Mouse (Mus musculus) hindbrain, postnatal 0 days (tissue): ENCODE measurements around the gene Ier2. TPM values are rescaled to one million over a fixed set of nuclear protein-coding genes. Genes with fewer than 3 reads are reported as not detected.

Experiments
- ATAC-seq: fragments of 200-750 bp; cut with Nextera tagmentation; 2 replicates; pipeline ENCODE4 v1.8.0; 2017; ENCODE audit warnings: mild to moderate bottlenecking, moderate TSS enrichment, moderate library complexity
- DNase-seq: peaks from one replicate; pipeline ENCODE4 v3.0.0-alpha.2; 2015; ENCODE audit warnings: low spot score
- H3K27ac ChIP-seq: fragments of 300-500 bp; sonication (generic); 2 replicates; pipeline ENCODE4 v1.5.1; 2014; ENCODE audit warnings: mild to moderate bottlenecking
- H3K27me3 ChIP-seq: fragments of 300-500 bp; sonication (generic); 2 replicates; pipeline ENCODE4 v1.6.1; 2014; ENCODE audit warnings: low read length, mixed read lengths; ENCODE audit not compliant: insufficient read depth
- H3K36me3 ChIP-seq: fragments of 300-500 bp; sonication (generic); 2 replicates; pipeline ENCODE4 v1.6.1; 2014; ENCODE audit warnings: low read length, mixed read lengths; ENCODE audit not compliant: insufficient read depth
- H3K4me1 ChIP-seq: fragments of 300-500 bp; sonication (generic); 2 replicates; pipeline ENCODE4 v1.6.1; 2014; ENCODE audit warnings: antibody characterized with exemption, low read length, mixed read lengths; ENCODE audit not compliant: insufficient read depth
- H3K4me2 ChIP-seq: fragments of 300-500 bp; sonication (generic); 2 replicates; pipeline ENCODE4 v1.6.1; 2014; ENCODE audit warnings: low read depth, mild to moderate bottlenecking, low read length, moderate library complexity, mixed read lengths
- H3K4me3 ChIP-seq: fragments of 300-500 bp; sonication (generic); 2 replicates; pipeline ENCODE4 v1.5.1; 2014; ENCODE audit warnings: low read length
- H3K9ac ChIP-seq: fragments of 300-500 bp; sonication (generic); replicated peaks from 2 replicates; pipeline ENCODE4 v1.6.1; 2014; ENCODE audit warnings: mild to moderate bottlenecking, low read length, moderate library complexity, mixed read lengths
- H3K9me3 ChIP-seq: fragments of 300-500 bp; sonication (generic); 2 replicates; pipeline ENCODE4 v1.6.1; 2016; ENCODE audit warnings: low read length, mixed read lengths
- CTCF ChIP-seq: IDR thresholded peaks from 2 replicates; pipeline ENCODE4 v1.5.1; 2016; ENCODE audit warnings: antibody characterized with exemption, control low read depth, low read depth
- WGBS: fragments of 180-500 bp; shearing (Covaris S2); extraction: QIAGEN DNeasy Blood & Tissue Kit; methylation state at CpG from one replicate; pipeline ENCODE4 v1.1.7; 2014; 5-methylcytosine and 5-hydroxymethylcytosine counted together
- polyA plus RNA-seq: library from polyadenylated mRNA; unstranded; fragments of >200 nt; fragmentation: Nextera tagmentation; extraction: Ambion mirVana; gene quantifications from 2 replicates; pipeline ENCODE4 v1.2.1, GENCODE M21; 2015
- total RNA-seq: library from RNA; depleted of rRNA; stranded (reverse); fragments of >200 nt; gene quantifications from 2 replicates; pipeline ENCODE4 v1.2.3, GENCODE M21; 2014

Ier2 gene
- total and polyA plus RNA-seq, 2 experiments from 2014 or later: 12.5 to 20.9 TPM

- H3K4me2 ChIP-seq: peak overlapping the region; percentile 67
- H3K36me3 ChIP-seq: no peaks in the 10 kb centered on the region
- peak overlapping the region; percentile 51 for H3K4me3 ChIP-seq
- H3K9me3 ChIP-seq: no peaks in the 10 kb centered on the region
- H3K4me1 ChIP-seq: peaks cover 10% of the 10 kb centered on the region
- H3K27ac ChIP-seq: peak overlapping the region; percentile 85
- DNase-seq (peak; percentile 98), ATAC-seq (peak; percentile 86)
- TF ChIP-seq CTCF: no peak
- H3K27me3 ChIP-seq: no peaks in the 10 kb centered on the region
- peak overlapping the region; percentile 62 for H3K9ac ChIP-seq
- 3% methylated on average over 43 of the region's 43 CpGs for WGBS
Observed at GRCm38 (mm10) chr8:84663483-84664327, 1.1 kb upstream of the Ier2 start.

- peak overlapping the region; percentile 67 for H3K4me2 ChIP-seq
- no peaks in the 10 kb centered on the region for H3K9me3 ChIP-seq
- H3K36me3 ChIP-seq: no peaks in the 10 kb centered on the region
- WGBS: under 1% methylated on average over 61 of the region's 61 CpGs
- no peaks in the 10 kb centered on the region for H3K27me3 ChIP-seq
- H3K4me1 ChIP-seq: peaks cover 10% of the 10 kb centered on the region
- TF ChIP-seq CTCF: no peak
- peak overlapping the region; percentile 67 for H3K4me3 ChIP-seq
- H3K27ac ChIP-seq: peak overlapping the region; percentile 85
- peak overlapping the region; percentile 67 for H3K9ac ChIP-seq
- peak; percentile 38 for DNase-seq
- peak; percentile 2; the same call in 1 of the 2 replicates for ATAC-seq
Observed at GRCm38 (mm10) chr8:84661961-84662571, 586 bp downstream of the Ier2 start.

GRCm38 (mm10) chr8:84661458-84661871 lies 1.2 kb downstream of the Ier2 start:
- Histone ChIP-seq H3K9ac (peak overlapping the region; percentile 67), H3K9me3 (no peaks in the 10 kb centered on the region), H3K4me3 (peak overlapping the region; percentile 67), H3K36me3 (no peaks in the 10 kb centered on the region), H3K4me2 (peak overlapping the region; percentile 67), H3K4me1 (peaks cover 10% of the 10 kb centered on the region), H3K27me3 (no peaks in the 10 kb centered on the region), H3K27ac (peak overlapping the region; percentile 85)
- DNase-seq (peak; percentile 50), ATAC-seq (no peak)
- no peak for TF ChIP-seq CTCF
- WGBS: under 1% methylated on average over 24 of the region's 24 CpGs

- ATAC-seq: no peak
- no peaks in the 10 kb centered on the region for H3K9me3 ChIP-seq
- H3K9ac ChIP-seq: peak overlapping the region; percentile 67
- 5% methylated on average over 20 of the region's 20 CpGs for WGBS
- peaks cover 6% of the 10 kb centered on the region for H3K4me1 ChIP-seq
- peak overlapping the region; percentile 85; the same call in 1 of the 2 replicates for H3K27ac ChIP-seq
- no peak for TF ChIP-seq CTCF
- no peak for DNase-seq
- H3K27me3 ChIP-seq: no peaks in the 10 kb centered on the region
- H3K4me2 ChIP-seq: peak overlapping the region; percentile 67
- peak overlapping the region; percentile 67 for H3K4me3 ChIP-seq
- no peaks in the 10 kb centered on the region for H3K36me3 ChIP-seq
Observed at GRCm38 (mm10) chr8:84660819-84661457, 1.7 kb downstream of the Ier2 start.

DNA sequence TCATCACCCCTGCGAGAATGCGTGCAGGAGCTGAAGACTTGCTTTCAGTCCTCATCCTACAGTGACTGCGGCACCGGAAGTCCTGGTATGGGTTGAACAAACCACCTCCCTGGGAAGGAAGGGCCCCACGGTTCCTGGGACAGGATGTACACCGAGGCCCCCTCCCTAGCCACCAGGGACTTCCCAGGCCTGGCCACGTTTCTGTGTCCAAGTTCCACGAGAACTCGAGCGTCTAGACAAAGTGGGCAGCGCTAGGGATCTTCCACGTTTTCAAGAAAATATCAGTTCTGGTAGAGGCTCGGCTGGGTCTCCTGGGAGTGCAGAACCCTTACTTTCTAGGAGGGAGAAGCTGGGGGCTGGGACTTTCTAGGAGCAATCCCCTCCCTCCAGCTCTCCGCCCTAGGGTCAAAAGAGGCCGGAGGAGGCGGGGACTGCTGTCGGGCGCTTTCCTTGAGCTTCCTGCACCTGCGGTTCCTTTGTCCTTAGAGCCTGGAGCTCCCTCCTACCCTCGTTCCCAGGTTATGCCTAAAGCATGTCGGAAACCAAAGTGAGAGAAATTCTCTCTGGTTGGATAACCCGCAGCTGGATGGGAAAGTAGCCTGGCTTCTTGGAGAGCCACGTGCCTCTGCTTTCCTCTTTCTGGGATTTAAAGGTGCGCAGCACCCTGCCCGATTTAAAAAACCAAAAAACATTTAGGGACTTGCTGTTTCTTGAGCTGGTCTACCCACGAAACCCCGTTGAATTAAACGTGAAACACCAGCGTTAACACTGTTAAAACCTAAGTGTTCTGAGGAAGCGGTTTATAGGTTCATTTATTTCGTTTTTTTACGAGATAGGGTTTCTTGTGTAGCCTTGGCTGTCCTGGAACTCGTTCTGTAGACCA lies 2.5 kb downstream of the Ier2 start:
- Histone ChIP-seq H3K4me2 (peak overlapping the region; percentile 67), H3K4me1 (peaks cover 6% of the 10 kb centered on the region), H3K36me3 (no peaks in the 10 kb centered on the region), H3K9ac (peak overlapping the region; percentile 67; the same call in 1 of the 2 replicates), H3K9me3 (no peaks in the 10 kb centered on the region), H3K27ac (peak overlapping the region; percentile 85; the same call in 1 of the 2 replicates), H3K4me3 (peak overlapping the region; percentile 67), H3K27me3 (no peaks in the 10 kb centered on the region)
- ATAC-seq (no peak), DNase-seq (peak; percentile 28)
- TF ChIP-seq CTCF: no peak
- 6% methylated on average over 33 of the region's 33 CpGs for WGBS

- H3K9ac ChIP-seq: no peak overlapping the region
- no peaks in the 10 kb centered on the region for H3K27me3 ChIP-seq
- 64% methylated on average over 1 of the region's 1 CpGs for WGBS
- TF ChIP-seq CTCF: no peak
- H3K4me3 ChIP-seq: no peak overlapping the region
- H3K27ac ChIP-seq: no peak overlapping the region
- H3K36me3 ChIP-seq: no peaks in the 10 kb centered on the region
- no peak overlapping the region for H3K4me2 ChIP-seq
- H3K9me3 ChIP-seq: no peaks in the 10 kb centered on the region
- ATAC-seq (no peak), DNase-seq (no peak)
- peaks cover 6% of the 10 kb centered on the region for H3K4me1 ChIP-seq
Observed at GRCm38 (mm10) chr8:84658951-84659350, 3.7 kb downstream of the Ier2 start.
